Comparison of ENCODE assay signal across 14 mouse cellular contexts in genomic region chr7:112252065-112252464, GRCm38 (mm10). TPM values are rescaled to one million over a fixed set of nuclear protein-coding genes. Genes with fewer than 3 reads are reported as not detected.
DNase-seq lines count a peak whose midpoint lies in the region; ATAC-seq and TF ChIP-seq lines count a peak whose summit lies in the region.
"Had no signal": no experiment of that assay in that cellular context is flagged by ENCODE, and none has a peak within 500 bp of the region (broad histone marks: within the 10 kb centered on the region; RNA-seq: fewer than 3 reads in every experiment).

No protein-coding gene starts in this region.

- no peak for DNase-seq in heart, adult 9 months (ENCODE audit: low spot score in 2 of 2)
- peak; percentile 87 for DNase-seq in kidney, adult 2 months
- DNase-seq in limb, embryonic 10.5 days (ENCODE audit: low spot score): no peak
- no peak for DNase-seq in thymus, adult 18-20 months
- DNase-seq in layer of hippocampus, adult 18-20 months (ENCODE audit: low spot score in 2 of 2): no peak
- DNase-seq: cerebellum, adult 9-11 months; liver; thymus, postnatal 25 days had no signal

- peak; percentile 34; the same call in 1 of the 2 replicates for ATAC-seq in heart, embryonic 16.5 days (replicated peaks; ENCODE audit: extremely low read depth, insufficient read depth, low FRiP score)
- ATAC-seq in common myeloid progenitor, adult 5-6 weeks (replicated peaks; ENCODE audit: low read depth, poor library complexity, severe bottlenecking): 0 out of 2 replicates have a peak, but pooled peaks have one; percentile 15
- no peak for ATAC-seq in liver, embryonic 12.5 days
- ATAC-seq: forebrain, embryonic 16.5 days had no signal

- 43% methylated on average over 5 of the region's 5 CpGs for WGBS in heart, embryonic 16.5 days
- WGBS in kidney, adult 2 months: 22% methylated on average over 5 of the region's 5 CpGs
- WGBS in limb, embryonic 10.5 days: 53% methylated on average over 5 of the region's 5 CpGs
- 51% methylated on average over 5 of the region's 5 CpGs for WGBS in liver, embryonic 12.5 days (ENCODE audit: insufficient replicate concordance)

- H3K27me3 ChIP-seq in heart, embryonic 16.5 days (ENCODE audit: control insufficient read depth, insufficient read depth, low read length): no peaks in the 10 kb centered on the region
- H3K27me3 ChIP-seq in kidney, adult 2 months (replicated peaks; ENCODE audit: control insufficient read depth, insufficient read depth, low read length): no peaks in the 10 kb centered on the region
- no peaks in the 10 kb centered on the region for H3K27me3 ChIP-seq in limb, embryonic 10.5 days (ENCODE audit: low read depth, poor library complexity, severe bottlenecking)
- no peaks in the 10 kb centered on the region for H3K27me3 ChIP-seq in liver, embryonic 12.5 days (replicated peaks)
- H3K27me3 ChIP-seq: embryonic facial prominence, embryonic 15.5 days; hindbrain, embryonic 13.5 days had no signal

- no peak for TF ChIP-seq CTCF in kidney, adult 2 months (conservative IDR thresholded peaks at IDR 0.05; ENCODE audit: insufficient read depth, insufficient read length, low read depth, low read length)

- H3K9me3 ChIP-seq in heart, embryonic 16.5 days (replicated peaks; ENCODE audit: control insufficient read depth, low read length): no peaks in the 10 kb centered on the region
- H3K9me3 ChIP-seq in limb, embryonic 10.5 days (replicated peaks): no peaks in the 10 kb centered on the region
- H3K9me3 ChIP-seq in liver, embryonic 12.5 days (replicated peaks): no peaks in the 10 kb centered on the region
- H3K9me3 ChIP-seq: embryonic facial prominence, embryonic 15.5 days; hindbrain, embryonic 13.5 days had no signal

- TF ChIP-seq POLR2A in kidney, adult 2 months (IDR thresholded peaks at IDR 0.05; ENCODE audit: low read depth, low read length): no peak

- peaks cover 23% of the 10 kb centered on the region for H3K36me3 ChIP-seq in heart, embryonic 16.5 days (ENCODE audit: control insufficient read depth, insufficient read depth)
- no peaks in the 10 kb centered on the region for H3K36me3 ChIP-seq in kidney, adult 2 months (ENCODE audit: control insufficient read depth, insufficient read depth, low read length)
- no peaks in the 10 kb centered on the region for H3K36me3 ChIP-seq in limb, embryonic 10.5 days
- no peaks in the 10 kb centered on the region for H3K36me3 ChIP-seq in liver, embryonic 12.5 days
- H3K36me3 ChIP-seq: embryonic facial prominence, embryonic 15.5 days; hindbrain, embryonic 13.5 days had no signal

- no peak overlapping the region for H3K4me2 ChIP-seq in heart, embryonic 16.5 days (ENCODE audit: low read depth, low read length)
- no peak overlapping the region for H3K4me2 ChIP-seq in liver, embryonic 12.5 days
- H3K4me2 ChIP-seq: embryonic facial prominence, embryonic 15.5 days; hindbrain, embryonic 13.5 days had no signal

- H3K4me1 ChIP-seq in heart, embryonic 16.5 days (ENCODE audit: control insufficient read depth, insufficient read depth, low read length): peaks cover 60% of the 10 kb centered on the region
- H3K4me1 ChIP-seq in kidney, adult 2 months (ENCODE audit: control insufficient read depth, insufficient read depth, low read length): peaks cover 11% of the 10 kb centered on the region
- peaks cover 15% of the 10 kb centered on the region for H3K4me1 ChIP-seq in limb, embryonic 10.5 days
- H3K4me1 ChIP-seq in liver, embryonic 12.5 days: 0 out of 2 replicates have a peak, but pooled peaks cover 7% of the 10 kb centered on the region
- H3K4me1 ChIP-seq: hindbrain, embryonic 13.5 days had no signal

- no peak overlapping the region for H3K4me3 ChIP-seq in heart, embryonic 16.5 days (ENCODE audit: low read length)
- H3K4me3 ChIP-seq in kidney, adult 2 months (ENCODE audit: insufficient read depth, low read depth, low read length): no peak overlapping the region
- H3K4me3 ChIP-seq in limb, embryonic 10.5 days: no peak overlapping the region
- no peak overlapping the region for H3K4me3 ChIP-seq in liver, embryonic 12.5 days
- H3K4me3 ChIP-seq: embryonic facial prominence, embryonic 15.5 days; hindbrain, embryonic 13.5 days had no signal

- H3K9ac ChIP-seq in heart, embryonic 16.5 days (ENCODE audit: low read length): peak overlapping the region; percentile 48; the same call in 1 of the 2 replicates
- H3K9ac ChIP-seq in liver, embryonic 12.5 days: no peak overlapping the region
- H3K9ac ChIP-seq: embryonic facial prominence, embryonic 15.5 days; hindbrain, embryonic 13.5 days had no signal

- peak overlapping the region; percentile 49 for H3K27ac ChIP-seq in heart, embryonic 16.5 days (ENCODE audit: low read length)
- H3K27ac ChIP-seq in kidney, adult 2 months (ENCODE audit: insufficient read depth, low read depth, low read length): 0 out of 2 replicates have a peak overlapping the region, but pooled peaks have one; percentile 8
- 0 out of 2 replicates have a peak overlapping the region, but pooled peaks have one; percentile 30 for H3K27ac ChIP-seq in limb, embryonic 10.5 days
- H3K27ac ChIP-seq in liver, embryonic 12.5 days: no peak overlapping the region
- H3K27ac ChIP-seq: embryonic facial prominence, embryonic 15.5 days; hindbrain, embryonic 13.5 days had no signal

RNA-seq across cellular contexts. Expression of gene Mical2, which starts 26.4 kb away (rescaled TPM):
- polyA plus RNA-seq in heart, embryonic 16.5 days (2015; fragmentation: Nextera tagmentation; extraction: Ambion mirVana): 128 and 145 TPM in 2 replicates
- total RNA-seq in common myeloid progenitor, adult 5-6 weeks (2017): 1.6 and 2.2 TPM in 2 replicates
- 6.6 and 7.3 TPM in 2 replicates for polyA plus RNA-seq in kidney, adult 2 months (2012; rRNA removed)
- polyA plus RNA-seq in limb, embryonic 10.5 days (2016; fragmentation: Nextera tagmentation; extraction: Ambion mirVana): 0.96 and 1.2 TPM in 2 replicates
- total RNA-seq in layer of hippocampus, adult 18-20 months (2021): 100 to 1,000 TPM; 611 to 639 TPM
- 3.4 and 4.1 TPM in 2 replicates for polyA plus RNA-seq in liver, embryonic 12.5 days (2016; fragmentation: Nextera tagmentation; extraction: Ambion mirVana)

Comparison
In these comparisons a context has a peak if more than half of its experiments do, and no peak if none do; other contexts are left out.
1. RNA of gene Mical2, which starts 26.4 kb away (polyA plus RNA-seq): 128 to 145 TPM in heart, embryonic 16.5 days; 6.6 to 7.3 TPM in kidney, adult 2 months, 3.4 to 4.1 TPM in liver, embryonic 12.5 days and 0.96 to 1.2 TPM in limb, embryonic 10.5 days; every median in the first group is over 10 times any median in the second.